In the genomic region with DNA sequence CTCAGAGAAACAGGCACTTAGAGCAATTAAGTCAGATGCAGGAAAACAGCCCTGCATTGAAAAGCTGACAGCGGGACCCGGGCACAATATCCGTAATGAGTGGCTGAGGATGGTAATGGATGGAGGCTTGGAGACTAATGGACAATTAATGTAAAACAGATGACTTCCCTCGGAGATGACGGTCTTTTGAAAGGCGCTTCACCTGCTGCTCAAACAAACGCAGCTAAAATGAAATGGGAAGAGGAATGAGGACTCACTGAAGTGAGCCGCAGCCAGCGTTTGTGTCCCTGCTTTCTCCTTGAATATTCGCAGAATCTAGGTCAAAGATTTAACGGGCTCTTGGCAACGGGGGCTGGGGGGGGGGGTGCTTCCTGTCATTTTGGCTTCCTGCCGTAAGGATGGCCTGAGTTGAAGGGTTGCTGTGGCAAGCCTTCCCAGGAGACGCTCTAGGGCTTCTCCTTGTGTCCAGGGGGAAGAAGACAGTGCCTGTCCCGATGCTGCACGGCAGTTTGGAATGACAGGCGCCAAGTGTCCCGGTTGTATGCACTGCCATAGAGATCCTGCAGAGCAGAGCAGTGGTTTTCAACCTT, we compare ENCODE assay signal across 8 mouse cellular contexts.
A peak's percentile ranks its signal among the peaks of the same experiment; 100 is the strongest.
DNase-seq lines count a peak whose midpoint lies in the region; ATAC-seq lines count a peak whose summit lies in the region.

No protein-coding gene starts in this region.

- H3K4me2 ChIP-seq in heart, embryonic 11.5 days: peak overlapping the region; percentile 49
- peak overlapping the region; percentile 60 for H3K4me2 ChIP-seq in midbrain, embryonic 16.5 days (ENCODE audit: low read length)

- 24% methylated on average over 18 of the region's 18 CpGs for WGBS in heart, embryonic 11.5 days (ENCODE audit: insufficient replicate concordance)
- WGBS in midbrain, embryonic 16.5 days: 9% methylated on average over 18 of the region's 18 CpGs

- no peak overlapping the region for H3K27ac ChIP-seq in heart, embryonic 11.5 days (ENCODE audit: low read depth, low read length)
- H3K27ac ChIP-seq in midbrain, embryonic 16.5 days (ENCODE audit: low read length): peak overlapping the region; percentile 81

- H3K27me3 ChIP-seq in heart, embryonic 11.5 days (ENCODE audit: control insufficient read depth, insufficient read depth, low read length): no peaks in the 10 kb centered on the region
- no peaks in the 10 kb centered on the region for H3K27me3 ChIP-seq in midbrain, embryonic 16.5 days (ENCODE audit: control insufficient read depth, insufficient read depth, low read depth, low read length)

- no peaks in the 10 kb centered on the region for H3K4me1 ChIP-seq in heart, embryonic 11.5 days (ENCODE audit: control insufficient read depth, insufficient read depth, low read length)
- peaks cover 17% of the 10 kb centered on the region for H3K4me1 ChIP-seq in midbrain, embryonic 16.5 days (ENCODE audit: control insufficient read depth, insufficient read depth, low read length)

- peak; percentile 14 for DNase-seq in layer of hippocampus, adult 11-12 months (ENCODE audit: low spot score)
- no peak for DNase-seq in layer of hippocampus, adult 9-10 months (ENCODE audit: low spot score)
- peak; percentile 57 to 59 for DNase-seq in cerebellum, postnatal 14 days
- DNase-seq in kidney, postnatal 4 days: peak; percentile 9 to 33
- DNase-seq in gastrocnemius, postnatal 4 days (ENCODE audit: low spot score in 2 of 2): no peak

- no peak for ATAC-seq in heart, embryonic 11.5 days (replicated peaks; ENCODE audit: insufficient number of reproducible peaks, low FRiP score, low TSS enrichment)
- peak; percentile 64 for ATAC-seq in midbrain, embryonic 16.5 days
- no peak for ATAC-seq in activated CD4-positive, CD25-positive, alpha-beta regulatory T cell, adult 4 months

- H3K9me3 ChIP-seq in heart, embryonic 11.5 days (replicated peaks; ENCODE audit: control insufficient read depth, low read length): no peaks in the 10 kb centered on the region
- H3K9me3 ChIP-seq in midbrain, embryonic 16.5 days (replicated peaks; ENCODE audit: control insufficient read depth, low read length, poor library complexity, severe bottlenecking): no peaks in the 10 kb centered on the region

- H3K9ac ChIP-seq in heart, embryonic 11.5 days (ENCODE audit: low read depth, low read length): no peak overlapping the region
- H3K9ac ChIP-seq in midbrain, embryonic 16.5 days (ENCODE audit: low read depth, low read length): peak overlapping the region; percentile 50

- peak overlapping the region; percentile 6 for H3K4me3 ChIP-seq in heart, embryonic 11.5 days (ENCODE audit: low read depth, low read length)
- H3K4me3 ChIP-seq in midbrain, embryonic 16.5 days (ENCODE audit: low read depth, low read length): peak overlapping the region; percentile 29

- H3K36me3 ChIP-seq in heart, embryonic 11.5 days (ENCODE audit: control insufficient read depth, insufficient read depth, low read length): no peaks in the 10 kb centered on the region
- no peaks in the 10 kb centered on the region for H3K36me3 ChIP-seq in midbrain, embryonic 16.5 days (ENCODE audit: control insufficient read depth, insufficient read depth, low read length)

Comparison
In these comparisons a context has a peak if more than half of its experiments do, and no peak if none do; other contexts are left out.
1. DNase-seq: peak in layer of hippocampus, adult 11-12 months (single experiment), cerebellum, postnatal 14 days (2 of 2) and kidney, postnatal 4 days (2 of 2); none in layer of hippocampus, adult 9-10 months (single experiment) and gastrocnemius, postnatal 4 days (0 of 2).